Mouse (Mus musculus) C2C12 (cell line): Measurements from ENCODE around the gene Ipmk. TPM values are rescaled to one million over a fixed set of nuclear protein-coding genes. Genes with fewer than 3 reads are reported as not detected.

ENCODE experiments used
- H3K27me3 ChIP-seq: one replicate; pipeline ENCODE4 v1.6.1; 2011; ENCODE audit not compliant: control insufficient read depth, insufficient read depth, insufficient read length
- H3K36me3 ChIP-seq: one replicate; pipeline ENCODE4 v1.6.1; 2011; ENCODE audit not compliant: control insufficient read depth, insufficient read depth
- H3K4me3 ChIP-seq: one replicate; pipeline ENCODE4 v1.5.1; 2011; ENCODE audit warnings: mild to moderate bottlenecking, control low read depth; ENCODE audit not compliant: poor library complexity, insufficient read depth, severe bottlenecking
- H3K79me2 ChIP-seq: one replicate; pipeline ENCODE4 v1.6.1; 2011; ENCODE audit not compliant: control insufficient read depth, insufficient read depth
- H3K79me3 ChIP-seq: one replicate; pipeline ENCODE4 v1.6.1; 2011; ENCODE audit warnings: low read depth, control low read depth
- H3ac ChIP-seq: one replicate; pipeline ENCODE3; 2011; ENCODE audit warnings: low read depth; ENCODE audit not compliant: control insufficient read depth, insufficient read length
- CEBPB ChIP-seq: IDR thresholded peaks from one replicate; pipeline ENCODE4 v1.6.1; 2011; ENCODE audit warnings: low read depth, mild to moderate bottlenecking, control low read depth, moderate library complexity
- CTCF ChIP-seq: IDR thresholded peaks from one replicate; pipeline ENCODE4 v1.5.1; 2011; ENCODE audit not compliant: control insufficient read depth, insufficient read depth, insufficient read length
- FOSL1 ChIP-seq: IDR thresholded peaks from one replicate; pipeline ENCODE4 v1.8.0; 2011; ENCODE audit warnings: mild to moderate bottlenecking, low read length; ENCODE audit not compliant: poor library complexity, insufficient read depth, severe bottlenecking
- MAX ChIP-seq: IDR thresholded peaks from one replicate; pipeline ENCODE4 v1.6.1; 2011; ENCODE audit warnings: mild to moderate bottlenecking, control low read depth
- MYOD1 ChIP-seq: IDR thresholded peaks from one replicate; pipeline ENCODE4 v1.6.1; 2011; ENCODE audit warnings: low read depth; ENCODE audit not compliant: control insufficient read depth, insufficient read length
- MYOG ChIP-seq: IDR thresholded peaks from one replicate; pipeline ENCODE4 v1.6.1; 2011; ENCODE audit not compliant: control insufficient read depth, insufficient read length; ENCODE audit errors: extremely low read depth
- USF1 ChIP-seq: IDR thresholded peaks from one replicate; pipeline ENCODE4 v1.6.1; 2011; ENCODE audit warnings: low read depth, mild to moderate bottlenecking, control low read depth, moderate library complexity
- polyA plus RNA-seq: library from polyadenylated mRNA; unstranded; fragments of >200 nt; fragmentation: generic; extraction: Trizol; gene quantifications from one replicate; pipeline ENCODE4 v1.2.1, GENCODE M21; 2012; ENCODE audit warnings: missing spikeins

The Ipmk gene
- polyA plus RNA-seq, 1 experiment = 9.2 TPM

- no peaks in the 10 kb centered on the region for H3K27me3 ChIP-seq
- no peak overlapping the region for H3ac ChIP-seq
- peaks cover 2% of the 10 kb centered on the region for H3K79me3 ChIP-seq
- peaks cover 3% of the 10 kb centered on the region for H3K79me2 ChIP-seq
- no peak for TF ChIP-seq FOSL1
- no peak overlapping the region for H3K4me3 ChIP-seq
- H3K36me3 ChIP-seq = peaks cover 69% of the 10 kb centered on the region
Measured at GRCm38 (mm10) chr10:71331908-71332307, 15.7 kb upstream of the Ipmk start.

- TF ChIP-seq CEBPB = no peak
- no peak for TF ChIP-seq FOSL1
- no peak for TF ChIP-seq MYOG
- no peak for TF ChIP-seq USF1
- no peak for TF ChIP-seq MAX
- no peak for TF ChIP-seq MYOD1
- no peak for TF ChIP-seq CTCF
Measured at GRCm38 (mm10) chr10:71332376-71332775, 15.2 kb upstream of the Ipmk start.

GRCm38 (mm10) chr10:71332859-71333258 lies 14.7 kb upstream of the Ipmk start:
- peaks cover 7% of the 10 kb centered on the region for H3K79me3 ChIP-seq
- H3ac ChIP-seq = no peak overlapping the region
- TF ChIP-seq CEBPB = no peak
- no peak for TF ChIP-seq USF1
- no peak overlapping the region for H3K4me3 ChIP-seq
- no peaks in the 10 kb centered on the region for H3K27me3 ChIP-seq
- H3K79me2 ChIP-seq = peaks cover 13% of the 10 kb centered on the region
- H3K36me3 ChIP-seq = peaks cover 69% of the 10 kb centered on the region

More at GRCm38 (mm10) chr10:71332376-71332775, 15.2 kb upstream of the Ipmk start:
- H3K79me2 ChIP-seq = peaks cover 8% of the 10 kb centered on the region
- H3K36me3 ChIP-seq = peaks cover 69% of the 10 kb centered on the region
- H3K27me3 ChIP-seq = no peaks in the 10 kb centered on the region
- no peak overlapping the region for H3K4me3 ChIP-seq
- H3K79me3 ChIP-seq = peaks cover 5% of the 10 kb centered on the region
- H3ac ChIP-seq = no peak overlapping the region

GRCm38 (mm10) chr10:71337733-71338132 lies 9.8 kb upstream of the Ipmk start:
- Histone ChIP-seq H3K4me3 (no peak overlapping the region), H3K79me3 (peaks cover 43% of the 10 kb centered on the region), H3K36me3 (peaks cover 38% of the 10 kb centered on the region), H3K79me2 (peaks cover 62% of the 10 kb centered on the region), H3ac (no peak overlapping the region), H3K27me3 (no peaks in the 10 kb centered on the region)
- no peak for TF ChIP-seq MAX

GRCm38 (mm10) chr10:71338156-71338905 lies 9.2 kb upstream of the Ipmk start:
- no peak for TF ChIP-seq CTCF
- TF ChIP-seq MYOD1 = no peak
- no peak for TF ChIP-seq MAX
- no peak for TF ChIP-seq FOSL1
- TF ChIP-seq CEBPB = no peak
- no peak for TF ChIP-seq USF1
- TF ChIP-seq MYOG = no peak
- Histone ChIP-seq H3K79me3 (peaks cover 48% of the 10 kb centered on the region), H3K79me2 (peaks cover 68% of the 10 kb centered on the region), H3K36me3 (peaks cover 35% of the 10 kb centered on the region), H3K27me3 (no peaks in the 10 kb centered on the region), H3K4me3 (no peak overlapping the region), H3ac (no peak overlapping the region)

GRCm38 (mm10) chr10:71339463-71339862 lies 8.1 kb upstream of the Ipmk start:
- Histone ChIP-seq H3K4me3 (no peak overlapping the region), H3ac (no peak overlapping the region), H3K27me3 (no peaks in the 10 kb centered on the region), H3K79me2 (peaks cover 79% of the 10 kb centered on the region), H3K36me3 (peaks cover 26% of the 10 kb centered on the region), H3K79me3 (peaks cover 58% of the 10 kb centered on the region)
- TF ChIP-seq USF1 = no peak
- no peak for TF ChIP-seq CTCF
- TF ChIP-seq MAX = no peak
- no peak for TF ChIP-seq MYOG
- no peak for TF ChIP-seq FOSL1
- no peak for TF ChIP-seq MYOD1
- TF ChIP-seq CEBPB = no peak
